Comparison of ENCODE assay signal across 22 mouse cellular contexts in genomic region chr13:51912994-51913393, GRCm38 (mm10).
A peak's percentile ranks its signal among the peaks of the same experiment; 100 is the strongest.
DNase-seq lines count a peak whose midpoint lies in the region; ATAC-seq and TF ChIP-seq lines count a peak whose summit lies in the region.
"Had no signal": no experiment of that assay in that cellular context is flagged by ENCODE, and none has a peak within 500 bp of the region (broad histone marks: within the 10 kb centered on the region; RNA-seq: fewer than 3 reads in every experiment).

No protein-coding gene starts in this region.

- H3K4me2 ChIP-seq in forebrain, embryonic 16.5 days (ENCODE audit: low read length): no peak overlapping the region
- H3K4me2 ChIP-seq: embryonic facial prominence, embryonic 15.5 days; hindbrain, embryonic 12.5 days had no signal

- no peak overlapping the region for H3K9ac ChIP-seq in forebrain, embryonic 16.5 days (replicated peaks; ENCODE audit: low read depth, low read length)
- H3K9ac ChIP-seq: embryonic facial prominence, embryonic 15.5 days; hindbrain, embryonic 12.5 days had no signal

- no peak for TF ChIP-seq CTCF in cerebellum, adult 2 months (IDR thresholded peaks at IDR 0.05; ENCODE audit: borderline replicate concordance, insufficient read depth, low read depth, low read length)

- no peak for TF ChIP-seq POLR2A in cerebellum, adult 2 months (IDR thresholded peaks at IDR 0.05; ENCODE audit: borderline replicate concordance, insufficient read depth, low read length)

- no peak overlapping the region for H3K27ac ChIP-seq in cerebellum, adult 2 months (ENCODE audit: insufficient read depth, low read length)
- H3K27ac ChIP-seq in forebrain, embryonic 16.5 days (ENCODE audit: low read length): no peak overlapping the region
- H3K27ac ChIP-seq in embryonic facial prominence, embryonic 10.5 days (replicated peaks): no peak overlapping the region
- H3K27ac ChIP-seq: embryonic facial prominence, embryonic 15.5 days; forebrain, embryonic 10.5 days; heart, embryonic 10.5 days; hindbrain, embryonic 12.5 days; hindbrain, postnatal 0 days had no signal

- no peak overlapping the region for H3K4me3 ChIP-seq in cerebellum, adult 2 months (replicated peaks; ENCODE audit: insufficient read depth, low read depth, low read length)
- H3K4me3 ChIP-seq in forebrain, embryonic 16.5 days (replicated peaks; ENCODE audit: low read length): no peak overlapping the region
- H3K4me3 ChIP-seq in embryonic facial prominence, embryonic 10.5 days: no peak overlapping the region
- H3K4me3 ChIP-seq: embryonic facial prominence, embryonic 15.5 days; erythroblast, embryonic 14.5 days; forebrain, embryonic 10.5 days; heart, embryonic 10.5 days; hindbrain, embryonic 12.5 days had no signal

- ATAC-seq in forebrain, embryonic 16.5 days: no peak
- ATAC-seq: CD4-positive, CD25-positive, alpha-beta regulatory T cell, adult 4 months; forebrain, embryonic 14.5 days; hindbrain, postnatal 0 days had no signal

- WGBS in cerebellum, adult 2 months: 39% methylated on average over 3 of the region's 3 CpGs
- WGBS in forebrain, embryonic 16.5 days: 98% methylated on average over 3 of the region's 3 CpGs
- WGBS in embryonic facial prominence, embryonic 10.5 days: 92% methylated on average over 3 of the region's 3 CpGs

- DNase-seq in adrenal gland, adult 2 months: peak; percentile 1
- DNase-seq in adrenal gland, adult 18-20 months (ENCODE audit: low spot score in 2 of 2): no peak
- DNase-seq in brain, adult 2 months (ENCODE audit: low read depth, low spot score): peak; percentile 88
- peak; percentile 67 to 82 for DNase-seq in cerebellum, adult 2 months
- peak; percentile 45 to 67 for DNase-seq in cerebellum, postnatal 14 days
- no peak for DNase-seq in embryonic facial prominence, embryonic 10.5 days (ENCODE audit: low spot score)
- no peak for DNase-seq in gastrocnemius, postnatal 10 days
- DNase-seq: adrenal gland, postnatal 25 days; B cell, adult 2 months; heart, adult 18-20 months; heart, postnatal 10 days; heart, postnatal 4 days had no signal

- H3K27me3 ChIP-seq in cerebellum, adult 2 months (ENCODE audit: control insufficient read depth, insufficient read depth, low read length): no peaks in the 10 kb centered on the region
- H3K27me3 ChIP-seq in forebrain, embryonic 16.5 days (replicated peaks; ENCODE audit: control insufficient read depth, insufficient read depth, low read length): no peaks in the 10 kb centered on the region
- H3K27me3 ChIP-seq in embryonic facial prominence, embryonic 10.5 days (replicated peaks; ENCODE audit: low read depth, poor library complexity, severe bottlenecking): peaks cover 82% of the 10 kb centered on the region

- no peaks in the 10 kb centered on the region for H3K9me3 ChIP-seq in forebrain, embryonic 16.5 days (ENCODE audit: control insufficient read depth, low read length)
- H3K9me3 ChIP-seq in embryonic facial prominence, embryonic 10.5 days: no peaks in the 10 kb centered on the region
- H3K9me3 ChIP-seq: embryonic facial prominence, embryonic 15.5 days; forebrain, embryonic 10.5 days; G1E; heart, embryonic 10.5 days; hindbrain, embryonic 12.5 days had no signal

- no peaks in the 10 kb centered on the region for H3K36me3 ChIP-seq in forebrain, embryonic 16.5 days (ENCODE audit: control insufficient read depth, insufficient read depth)
- no peaks in the 10 kb centered on the region for H3K36me3 ChIP-seq in embryonic facial prominence, embryonic 10.5 days (replicated peaks)
- H3K36me3 ChIP-seq: embryonic facial prominence, embryonic 15.5 days; forebrain, embryonic 10.5 days; G1E; heart, embryonic 10.5 days; hindbrain, embryonic 12.5 days had no signal

- H3K4me1 ChIP-seq in cerebellum, adult 2 months (ENCODE audit: control insufficient read depth, insufficient read depth, low read length): peaks cover 35% of the 10 kb centered on the region
- peaks cover 16% of the 10 kb centered on the region for H3K4me1 ChIP-seq in forebrain, embryonic 16.5 days (replicated peaks; ENCODE audit: control insufficient read depth, insufficient read depth, low read length)
- H3K4me1 ChIP-seq in embryonic facial prominence, embryonic 10.5 days: peaks cover 24% of the 10 kb centered on the region

Comparison
In these comparisons a context has a peak if more than half of its experiments do, and no peak if none do; other contexts are left out.
1. DNase-seq: peak in adrenal gland, adult 2 months (single experiment), brain, adult 2 months (single experiment), cerebellum, adult 2 months (2 of 2) and cerebellum, postnatal 14 days (2 of 2); none in adrenal gland, adult 18-20 months (0 of 2), embryonic facial prominence, embryonic 10.5 days (single experiment) and gastrocnemius, postnatal 10 days (single experiment).